Mouse (Mus musculus): ENCODE results near the gene Mfsd2b. TPM values are rescaled to one million over a fixed set of nuclear protein-coding genes. Genes with fewer than 3 reads are reported as not detected.

The Mfsd2b gene
- polyA plus RNA-seq, 1 experiment from 2014 or later: 4.8 TPM

DNA sequence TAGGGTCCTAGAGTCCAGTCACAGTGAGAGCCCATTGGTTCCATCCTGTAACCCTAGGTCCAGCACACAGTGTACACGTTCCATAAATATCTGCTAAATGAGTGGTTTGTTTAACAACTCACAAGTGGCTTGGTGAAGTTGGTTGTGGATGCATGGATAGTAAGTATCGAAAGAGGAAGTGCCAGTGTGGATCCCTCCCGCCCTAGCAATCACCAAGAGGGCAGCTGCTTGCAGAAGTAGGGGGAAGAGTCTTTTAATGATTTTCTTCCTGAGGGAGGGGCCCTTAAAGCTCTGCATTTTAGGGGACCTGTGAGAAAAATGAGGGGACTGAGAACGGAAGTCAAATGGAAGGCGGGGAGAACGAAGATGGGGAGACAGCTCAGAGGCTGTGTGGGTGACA, 34.1 kb downstream of the Mfsd2b start:
- 60% methylated on average over 6 of the region's 6 CpGs for WGBS
- Histone ChIP-seq H3K36me3 (replicated peaks) (no peaks in the 10 kb centered on the region), H3K4me1 (peaks cover 32% of the 10 kb centered on the region), H3K27me3 (ENCODE audit: poor library complexity, severe bottlenecking) (peaks cover 34% of the 10 kb centered on the region), H3K9me3 (no peaks in the 10 kb centered on the region), H3K27ac (no peak overlapping the region), H3K4me3 (0 out of 2 replicates have a peak overlapping the region, but pooled peaks have one; percentile 89)
- no peak for DNase-seq (ENCODE audit: extremely low spot score, low spot score)

DNA sequence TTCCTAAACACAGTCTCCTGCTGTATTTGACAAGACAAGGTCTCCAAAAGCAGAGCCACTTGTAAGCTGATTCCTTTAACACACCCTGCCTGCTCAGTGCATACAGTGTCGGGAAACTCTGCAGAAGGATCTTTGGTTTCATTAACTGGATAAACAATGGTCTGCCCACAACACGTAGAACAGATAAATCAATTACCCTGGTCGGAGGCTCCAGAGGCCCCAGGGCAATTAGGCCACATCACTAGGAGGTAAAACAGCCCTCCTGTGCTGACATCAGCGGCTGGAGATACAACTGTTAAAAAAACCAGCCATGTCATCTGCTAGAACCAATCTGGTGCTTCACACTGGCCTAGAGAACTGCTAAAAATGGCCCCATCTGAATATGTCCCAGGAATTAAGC, 37.2 kb downstream of the Mfsd2b start:
- Histone ChIP-seq H3K27me3 (ENCODE audit: poor library complexity, severe bottlenecking) (peaks cover 24% of the 10 kb centered on the region), H3K9me3 (no peaks in the 10 kb centered on the region), H3K27ac (no peak overlapping the region), H3K4me3 (no peak overlapping the region), H3K4me1 (peaks cover 18% of the 10 kb centered on the region), H3K36me3 (replicated peaks) (peaks cover 5% of the 10 kb centered on the region)
- 55% methylated on average over 4 of the region's 4 CpGs for WGBS
- no peak for DNase-seq (ENCODE audit: extremely low spot score, low spot score)

DNA sequence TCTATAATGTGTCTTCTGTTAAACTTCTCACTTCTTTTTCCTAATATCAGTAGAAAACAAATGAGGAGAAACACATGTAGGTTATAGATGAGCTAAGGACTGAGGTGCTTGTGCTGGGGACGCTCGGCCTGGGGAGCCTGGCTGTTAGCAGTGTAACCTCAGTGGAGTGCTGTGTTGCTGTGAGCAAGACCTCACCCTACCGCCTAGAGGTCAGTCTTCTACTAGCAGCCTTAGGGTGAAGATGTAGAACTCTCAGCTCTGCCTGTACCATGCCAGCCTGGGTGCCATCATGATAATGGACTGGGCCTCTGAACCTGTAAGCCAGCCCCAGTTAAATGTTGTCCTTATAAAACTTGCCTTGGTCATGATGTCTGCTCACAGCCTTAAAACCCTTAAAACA, 46.9 kb downstream of the Mfsd2b start:
- Histone ChIP-seq H3K4me1 (no peaks in the 10 kb centered on the region), H3K9me3 (no peaks in the 10 kb centered on the region), H3K36me3 (replicated peaks) (peaks cover 94% of the 10 kb centered on the region), H3K27ac (no peak overlapping the region), H3K27me3 (ENCODE audit: poor library complexity, severe bottlenecking) (no peaks in the 10 kb centered on the region), H3K4me3 (no peak overlapping the region)
- 77% methylated on average over 3 of the region's 3 CpGs for WGBS
- no peak for DNase-seq (ENCODE audit: extremely low spot score, low spot score)

DNA sequence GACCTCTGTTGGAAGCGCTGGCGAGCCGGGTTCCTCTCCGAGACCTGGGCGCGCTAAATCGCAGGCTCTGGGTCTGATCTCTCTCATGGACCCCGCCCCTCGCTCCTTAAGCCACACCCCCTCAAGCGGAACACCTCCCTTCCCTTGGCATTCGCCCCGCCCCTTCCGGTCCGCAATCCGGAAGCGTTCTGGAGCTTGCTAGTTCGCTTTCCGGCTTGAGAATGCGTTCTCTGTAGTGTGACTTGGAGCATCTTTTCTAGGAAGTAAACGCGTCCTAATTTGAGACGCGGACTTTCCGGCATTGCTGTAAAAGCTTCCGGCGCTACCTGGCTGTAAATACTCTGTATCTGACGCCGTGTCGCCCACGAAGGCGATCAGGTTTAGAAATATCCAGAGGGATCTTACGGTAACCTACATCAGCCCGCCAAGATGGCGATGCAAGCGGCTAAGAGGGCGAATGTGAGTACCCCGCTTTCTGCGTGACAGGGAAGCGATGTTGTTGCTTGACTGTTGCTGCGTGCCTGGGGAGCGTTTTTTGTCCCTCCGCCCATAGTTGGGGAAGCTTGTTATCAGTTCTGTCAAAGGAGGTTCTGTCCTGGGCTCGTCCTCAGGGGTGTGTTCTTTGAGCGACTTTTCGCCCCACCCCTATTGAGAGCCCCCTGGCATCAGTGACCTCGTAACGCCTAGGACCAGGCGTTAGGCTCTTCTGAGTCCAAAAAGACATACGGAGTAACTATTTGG, 56.6 kb downstream of the Mfsd2b start, which contains the start of gene Sf3b6:
Sf3b6 (plus strand) TSS at position 184 of the 741 bp plus-strand sequence.
- peak within 1 kb of the TSS; percentile 87 for H3K4me3 ChIP-seq
- no peaks in the 10 kb centered on the region for H3K9me3 ChIP-seq
- peak; percentile 99 for DNase-seq (ENCODE audit: extremely low spot score, low spot score)
- H3K36me3 ChIP-seq (replicated peaks): peaks cover 28% of the 10 kb centered on the region
- peak within 1 kb of the TSS; percentile 89 for H3K27ac ChIP-seq
- peaks cover 21% of the 10 kb centered on the region for H3K4me1 ChIP-seq
- no peaks in the 10 kb centered on the region for H3K27me3 ChIP-seq (ENCODE audit: poor library complexity, severe bottlenecking)
- WGBS: under 1% methylated on average over 49 of the region's 49 CpGs

DNA sequence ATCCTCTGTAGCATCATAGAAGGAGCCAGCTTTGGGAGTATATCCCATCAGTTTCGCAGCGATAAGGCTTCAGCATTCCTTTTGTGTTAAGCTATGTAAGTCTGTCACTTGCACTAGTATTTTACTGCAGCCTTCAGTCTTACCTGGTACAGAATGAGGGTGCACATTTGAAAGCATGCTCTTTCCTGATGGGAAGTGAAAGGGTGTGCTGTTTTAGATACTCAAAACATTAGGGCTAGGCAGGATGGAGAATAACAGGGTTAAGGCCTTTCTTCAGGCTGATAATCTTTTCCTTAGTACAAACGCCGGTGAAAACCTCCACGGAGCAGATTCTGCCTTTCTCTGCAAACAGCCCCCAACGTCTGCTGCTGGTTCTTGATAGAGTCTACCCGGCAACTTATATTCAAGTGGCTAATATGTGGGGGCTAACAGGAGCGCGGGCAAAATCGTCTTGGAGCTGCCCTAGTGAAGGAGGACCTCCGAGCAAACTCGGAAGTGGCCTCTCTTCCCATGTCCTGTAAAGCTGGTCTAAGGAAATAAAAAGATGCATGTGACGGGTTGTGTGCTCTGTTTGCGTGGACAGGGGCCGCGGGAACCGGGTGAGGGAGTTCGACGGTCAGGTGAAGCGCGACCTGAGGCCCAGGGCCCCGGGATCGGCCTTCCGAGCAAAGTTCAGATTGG, 57.3 kb downstream of the Mfsd2b start:
- H3K36me3 ChIP-seq (replicated peaks): peaks cover 20% of the 10 kb centered on the region
- 11% methylated on average over 24 of the region's 24 CpGs for WGBS
- no peaks in the 10 kb centered on the region for H3K9me3 ChIP-seq
- H3K4me3 ChIP-seq: peak overlapping the region; percentile 87
- H3K27me3 ChIP-seq (ENCODE audit: poor library complexity, severe bottlenecking): no peaks in the 10 kb centered on the region
- H3K4me1 ChIP-seq: peaks cover 21% of the 10 kb centered on the region
- DNase-seq (ENCODE audit: extremely low spot score, low spot score): no peak
- peak overlapping the region; percentile 89 for H3K27ac ChIP-seq

DNA sequence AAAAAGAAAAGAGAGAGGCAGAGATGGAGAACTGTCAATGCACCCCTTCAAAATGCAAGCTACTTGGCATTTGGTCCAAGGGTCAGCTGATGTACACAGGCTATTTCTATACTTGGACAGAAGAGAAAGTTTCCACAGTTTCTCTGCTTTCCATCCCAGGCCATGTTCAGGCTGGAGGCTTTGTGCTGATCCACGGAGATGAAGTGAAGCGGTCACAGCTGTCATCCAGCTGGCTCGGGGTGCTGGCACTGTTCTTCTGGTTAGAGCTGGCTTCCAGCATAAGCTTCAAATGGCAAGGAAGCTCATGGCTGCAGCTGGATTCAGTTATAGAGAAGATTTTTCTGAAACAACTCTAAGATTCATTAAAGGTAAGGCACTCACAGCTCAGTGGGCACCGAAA, 60.5 kb downstream of the Mfsd2b start:
- no peak overlapping the region for H3K4me3 ChIP-seq
- peaks cover 16% of the 10 kb centered on the region for H3K4me1 ChIP-seq
- H3K36me3 ChIP-seq (replicated peaks): no peaks in the 10 kb centered on the region
- no peaks in the 10 kb centered on the region for H3K27me3 ChIP-seq (ENCODE audit: poor library complexity, severe bottlenecking)
- H3K9me3 ChIP-seq: peaks cover 3% of the 10 kb centered on the region; the same call in 1 of the 2 replicates
- no peak overlapping the region for H3K27ac ChIP-seq
- DNase-seq (ENCODE audit: extremely low spot score, low spot score): no peak
- 89% methylated on average over 4 of the region's 4 CpGs for WGBS

Other genes starting within 250 kb of the Mfsd2b start
- 0.23 and 0.35 TPM in 2 replicates for gene Fam228a, start 135.9 kb downstream of the Mfsd2b start, polyA plus RNA-seq (2016; fragmentation: Nextera tagmentation; extraction: Ambion mirVana)
- gene Pfn4, start 105.3 kb downstream of the Mfsd2b start, polyA plus RNA-seq (2016; fragmentation: Nextera tagmentation; extraction: Ambion mirVana): 2.0 and 3.2 TPM in 2 replicates
- gene Fam228b, start 105.1 kb downstream of the Mfsd2b start, polyA plus RNA-seq (2016; fragmentation: Nextera tagmentation; extraction: Ambion mirVana): 2.1 and 2.9 TPM in 2 replicates
- gene Sf3b6, start 56.8 kb downstream of the Mfsd2b start, polyA plus RNA-seq (2016; fragmentation: Nextera tagmentation; extraction: Ambion mirVana): 331 and 332 TPM in 2 replicates
- gene Fkbp1b, start 32.8 kb downstream of the Mfsd2b start, polyA plus RNA-seq (2016; fragmentation: Nextera tagmentation; extraction: Ambion mirVana): 4.3 and 6.2 TPM in 2 replicates
- 28.6 and 29.3 TPM in 2 replicates for gene Wdcp, start 31.1 kb downstream of the Mfsd2b start, polyA plus RNA-seq (2016; fragmentation: Nextera tagmentation; extraction: Ambion mirVana)
- gene Ubxn2a, start 33.3 kb upstream of the Mfsd2b start, polyA plus RNA-seq (2016; fragmentation: Nextera tagmentation; extraction: Ambion mirVana): 22.1 and 25.4 TPM in 2 replicates
- 11.3 and 12.7 TPM in 2 replicates for gene Atad2b, start 43.0 kb upstream of the Mfsd2b start, polyA plus RNA-seq (2016; fragmentation: Nextera tagmentation; extraction: Ambion mirVana)

All from forebrain, embryonic 10.5 days (tissue).